In the genomic region with DNA sequence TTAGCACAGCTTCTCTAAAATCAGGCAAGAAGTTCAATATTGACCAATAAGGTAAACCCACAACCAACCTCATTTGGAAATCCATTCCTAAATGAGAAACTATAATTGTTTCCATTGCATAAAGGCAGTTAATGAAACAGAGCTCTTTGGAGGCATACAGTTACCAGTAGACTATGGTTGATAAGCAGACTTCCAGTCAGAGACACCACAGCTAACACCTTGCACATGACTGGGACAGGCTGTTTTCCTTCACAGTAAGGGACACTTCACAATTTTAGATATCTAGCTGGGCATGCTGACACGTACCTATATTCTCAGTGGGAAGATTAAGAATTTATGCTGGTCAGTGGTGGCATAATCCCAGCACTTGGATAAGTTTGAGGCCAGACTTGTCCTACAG, we compare ENCODE assay signal across 23 mouse cellular contexts. TPM values are rescaled to one million over a fixed set of nuclear protein-coding genes. Genes with fewer than 3 reads are reported as not detected.
DNase-seq lines count a peak whose midpoint lies in the region; ATAC-seq lines count a peak whose summit lies in the region.
"Had no signal": no experiment of that assay in that cellular context is flagged by ENCODE, and none has a peak within 500 bp of the region (broad histone marks: within the 10 kb centered on the region; RNA-seq: fewer than 3 reads in every experiment).

No protein-coding gene starts in this region.

- H3K27ac ChIP-seq in heart, embryonic 16.5 days (ENCODE audit: low read length): peak overlapping the region; percentile 75
- H3K27ac ChIP-seq in liver, embryonic 13.5 days: peak overlapping the region; percentile 98
- H3K27ac ChIP-seq: hindbrain, embryonic 10.5 days; hindbrain, postnatal 0 days; kidney, embryonic 15.5 days; macrophage; midbrain, embryonic 13.5 days; neural tube, embryonic 13.5 days; stomach, postnatal 0 days had no signal

- H3K27me3 ChIP-seq in heart, embryonic 16.5 days (ENCODE audit: control insufficient read depth, insufficient read depth, low read length): no peaks in the 10 kb centered on the region
- H3K27me3 ChIP-seq in liver, embryonic 13.5 days: no peaks in the 10 kb centered on the region
- H3K27me3 ChIP-seq: kidney, embryonic 15.5 days; midbrain, embryonic 13.5 days; neural tube, embryonic 13.5 days had no signal

- no peaks in the 10 kb centered on the region for H3K9me3 ChIP-seq in heart, embryonic 16.5 days (replicated peaks; ENCODE audit: control insufficient read depth, low read length)
- no peaks in the 10 kb centered on the region for H3K9me3 ChIP-seq in liver, embryonic 13.5 days (replicated peaks)
- H3K9me3 ChIP-seq: forebrain, embryonic 10.5 days; hindbrain, embryonic 10.5 days; kidney, embryonic 15.5 days; midbrain, embryonic 13.5 days; neural tube, embryonic 13.5 days had no signal

- 38% methylated on average over 1 of the region's 1 CpGs for WGBS in heart, embryonic 16.5 days
- whole genome bisulfite sequencing in liver, embryonic 13.5 days (ENCODE audit: insufficient replicate concordance): 18% methylated on average over 1 of the region's 1 CpGs

- ATAC-seq in heart, embryonic 16.5 days (replicated peaks; ENCODE audit: extremely low read depth, insufficient read depth, low FRiP score): no peak; the same call in 1 of the 2 replicates
- ATAC-seq in common myeloid progenitor, adult 5-6 weeks (replicated peaks; ENCODE audit: low read depth, poor library complexity, severe bottlenecking): peak; percentile 9; the same call in 1 of the 2 replicates
- ATAC-seq in liver, embryonic 13.5 days (ENCODE audit: low read depth): peak; percentile 37
- ATAC-seq: hindbrain, postnatal 0 days; intestine, postnatal 0 days had no signal

- H3K9ac ChIP-seq in heart, embryonic 16.5 days (ENCODE audit: low read length): no peak overlapping the region
- peak overlapping the region; percentile 60 for H3K9ac ChIP-seq in liver, embryonic 13.5 days
- H3K9ac ChIP-seq: kidney, embryonic 15.5 days; lung, embryonic 14.5 days; midbrain, embryonic 13.5 days; neural tube, embryonic 13.5 days had no signal

- peaks cover 45% of the 10 kb centered on the region for H3K4me1 ChIP-seq in heart, embryonic 16.5 days (ENCODE audit: control insufficient read depth, insufficient read depth, low read length)
- H3K4me1 ChIP-seq in liver, embryonic 13.5 days (replicated peaks): peaks cover 89% of the 10 kb centered on the region
- H3K4me1 ChIP-seq: neural tube, embryonic 13.5 days had no signal

- H3K4me3 ChIP-seq in heart, embryonic 16.5 days (ENCODE audit: low read length): no peak overlapping the region
- no peak overlapping the region; the same call in 1 of the 2 replicates for H3K4me3 ChIP-seq in liver, embryonic 13.5 days (replicated peaks)
- H3K4me3 ChIP-seq: forebrain, embryonic 10.5 days; hindbrain, embryonic 10.5 days; kidney, embryonic 15.5 days; midbrain, embryonic 13.5 days; neural tube, embryonic 13.5 days had no signal

- no peak overlapping the region for H3K4me2 ChIP-seq in heart, embryonic 16.5 days (ENCODE audit: low read depth, low read length)
- H3K4me2 ChIP-seq in liver, embryonic 13.5 days: peak overlapping the region; percentile 63
- H3K4me2 ChIP-seq: kidney, embryonic 15.5 days; lung, embryonic 14.5 days; midbrain, embryonic 13.5 days; neural tube, embryonic 13.5 days had no signal

- no peak for DNase-seq in heart, postnatal 4 days
- DNase-seq in liver, embryonic 13.5 days: peak; percentile 45
- DNase-seq in natural killer cell, adult 2 months (ENCODE audit: low spot score in 2 of 2): no peak
- no peak for DNase-seq in frontal cortex, postnatal 36 days (ENCODE audit: low spot score in 2 of 2)
- DNase-seq in lung, adult 18-20 months: no peak
- DNase-seq: adrenal gland, postnatal 14 days; cerebellum, adult 9-11 months; embryo, embryonic 11 days; gastrocnemius, postnatal 14 days; kidney, postnatal 4 days; right cerebral cortex, adult 18-20 months had no signal

- H3K36me3 ChIP-seq in heart, embryonic 16.5 days (ENCODE audit: control insufficient read depth, insufficient read depth): 0 out of 2 replicates have a peak, but pooled peaks cover 2% of the 10 kb centered on the region
- peaks cover 68% of the 10 kb centered on the region for H3K36me3 ChIP-seq in liver, embryonic 13.5 days
- H3K36me3 ChIP-seq: neural tube, embryonic 13.5 days had no signal

RNA-seq across cellular contexts. Expression of a gene that starts 38.6 kb away (rescaled TPM):
- 41.1 and 41.5 TPM in 2 replicates for polyA plus RNA-seq in heart, embryonic 16.5 days (2015; fragmentation: Nextera tagmentation; extraction: Ambion mirVana)
- 100 to 1,000 TPM; 106 to 107 TPM for total RNA-seq in heart, postnatal 4 days (2021)
- total RNA-seq in common myeloid progenitor, adult 5-6 weeks (2017): 24.7 and 29.2 TPM in 2 replicates
- 30.5 and 31.1 TPM in 2 replicates for polyA plus RNA-seq in liver, embryonic 13.5 days (2015; fragmentation: Nextera tagmentation; extraction: Ambion mirVana)

RNA-seq across cellular contexts. Expression of a gene that starts 39.5 kb away (rescaled TPM):
- polyA plus RNA-seq in heart, embryonic 16.5 days (2015; fragmentation: Nextera tagmentation; extraction: Ambion mirVana): 6.7 and 7.7 TPM in 2 replicates
- 1 to 10 TPM; 3.3 to 4.1 TPM for total RNA-seq in heart, postnatal 4 days (2021)
- total RNA-seq in common myeloid progenitor, adult 5-6 weeks (2017): 0.46 and 2.8 TPM in 2 replicates
- polyA plus RNA-seq in liver, embryonic 13.5 days (2015; fragmentation: Nextera tagmentation; extraction: Ambion mirVana): 14.2 and 14.7 TPM in 2 replicates
